Mouse (Mus musculus): Measurements from ENCODE around the gene Tssk3.
"Not testable (repeated sequence)": the region's sequence is repeated elsewhere in the genome, so short reads cannot be mapped to it uniquely, and the experiment has no call there.

DNA sequence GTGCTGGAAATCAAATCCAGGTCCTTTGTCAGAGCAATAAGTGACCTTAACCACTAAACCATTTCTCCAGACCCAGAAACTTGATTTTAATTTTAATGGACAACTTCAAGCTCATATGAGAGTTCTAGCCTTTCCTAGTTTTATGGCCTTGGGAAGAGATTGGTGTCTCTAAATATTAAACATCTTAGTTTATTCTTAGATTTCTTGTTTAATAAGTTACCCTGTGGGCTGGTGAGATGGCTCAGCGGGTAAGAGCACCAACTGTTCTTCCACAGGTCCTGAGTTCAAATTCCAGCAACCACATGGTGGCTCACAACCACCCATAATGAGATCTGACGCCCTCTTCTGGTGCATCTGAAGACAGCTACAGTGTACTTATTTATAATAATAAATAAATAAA lies 33.5 kb downstream of the Tssk3 start:
- TF ChIP-seq CTCF, EP300 (IDR thresholded peaks at IDR 0.05; ENCODE audit: low read depth): not testable (repeated sequence)
